Mouse (Mus musculus): ENCODE measurements at regions not wholly inside any gene's neighbourhood (a gene's known extent, or its start where the extent isn't known, plus 50 kb on each side); places are given as distances from the start of the nearest gene placed in this dataset.
"Not testable (repeated sequence)": the region's sequence is repeated elsewhere in the genome, so short reads cannot be mapped to it uniquely, and the experiment has no call there.

- ATAC-seq (replicated peaks; ENCODE audit: low FRiP score, low TSS enrichment, poor library complexity, severe bottlenecking) = peak; percentile 68; the same call in 1 of the 2 replicates
These were observed 146.2 kb downstream of the Gm28710 start for GRCm38 (mm10) chr5:16937840-16938239.

DNA sequence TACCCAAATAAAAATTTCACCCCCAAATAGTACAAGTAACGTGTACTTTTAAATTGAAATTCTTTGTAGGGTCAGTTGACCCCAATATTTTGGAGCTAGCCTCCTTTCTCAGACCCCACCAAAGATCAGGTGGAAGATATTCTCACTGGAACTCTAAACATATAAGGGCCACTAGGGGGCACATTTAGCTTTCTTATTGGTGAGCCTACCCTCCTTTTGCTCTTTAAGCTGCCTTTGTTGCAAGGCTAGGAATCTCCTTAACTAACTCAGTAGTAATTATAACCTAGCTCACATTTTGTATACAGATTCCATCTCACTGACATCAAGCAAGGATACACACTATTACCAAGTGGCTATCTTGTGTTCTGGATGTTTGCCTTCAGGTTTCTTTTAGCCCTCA is 155.8 kb downstream of the Gm28710 start:
- ATAC-seq (replicated peaks; ENCODE audit: low FRiP score, low TSS enrichment, poor library complexity, severe bottlenecking) = peak; percentile 67; the same call in 1 of the 2 replicates

DNA sequence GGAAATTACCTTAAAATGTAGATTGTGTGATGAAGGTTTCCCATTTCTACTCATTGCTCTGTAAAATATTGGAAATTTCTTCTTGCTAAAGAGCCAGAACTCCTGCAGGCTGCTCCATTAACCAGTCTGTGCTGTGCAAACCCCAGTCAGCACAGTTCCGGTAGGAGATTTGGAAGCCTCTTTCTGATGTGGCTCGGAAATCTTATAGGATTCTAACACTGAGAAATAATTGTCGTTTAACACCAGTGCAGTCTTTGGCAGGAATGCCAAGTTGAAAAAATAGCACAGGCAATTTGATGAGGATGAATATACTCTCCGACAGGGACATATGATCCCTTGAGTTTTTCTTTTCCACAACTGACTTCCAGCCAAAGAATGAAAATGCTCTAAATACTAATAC is 176.1 kb downstream of the Gm28710 start:
- no peak for ATAC-seq (replicated peaks; ENCODE audit: low FRiP score, low TSS enrichment, poor library complexity, severe bottlenecking)

- not testable (repeated sequence) for ATAC-seq (replicated peaks; ENCODE audit: low FRiP score, low TSS enrichment, poor library complexity, severe bottlenecking)
These were observed 177.2 kb downstream of the Gm28710 start for GRCm38 (mm10) chr5:16968817-16969216.

GRCm38 (mm10) chr5:16973206-16973896 is 181.7 kb downstream of the Gm28710 start:
- no peak for ATAC-seq (replicated peaks; ENCODE audit: low FRiP score, low TSS enrichment, poor library complexity, severe bottlenecking)

DNA sequence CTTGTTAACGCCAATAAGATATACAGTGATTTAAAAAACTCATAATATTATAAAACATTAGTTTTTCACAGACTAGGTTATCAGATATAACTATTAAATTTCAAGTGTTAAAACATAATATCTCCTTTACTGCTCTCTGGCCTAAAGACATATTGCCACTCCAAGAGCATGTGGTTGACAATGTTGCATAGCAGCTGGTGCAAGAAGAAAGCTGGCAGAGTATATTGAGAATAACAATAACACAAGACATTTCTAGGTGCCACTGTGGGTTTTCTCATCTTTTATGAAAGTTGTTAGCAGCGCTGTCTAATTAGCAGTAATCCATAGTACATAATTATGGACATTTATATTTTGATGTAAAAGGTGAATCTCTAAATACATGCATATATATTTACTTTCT is 184.4 kb downstream of the Gm28710 start:
- no peak for ATAC-seq (replicated peaks; ENCODE audit: low FRiP score, low TSS enrichment, poor library complexity, severe bottlenecking)

- no peak for ATAC-seq (replicated peaks; ENCODE audit: low FRiP score, low TSS enrichment, poor library complexity, severe bottlenecking)
These were observed 193.3 kb downstream of the Gm28710 start for GRCm38 (mm10) chr5:16984877-16985276.

- ATAC-seq (replicated peaks; ENCODE audit: low FRiP score, low TSS enrichment, poor library complexity, severe bottlenecking) = no peak
These were observed 199.9 kb downstream of the Gm28710 start for GRCm38 (mm10) chr5:16991518-16991917.

GRCm38 (mm10) chr5:16999183-16999582 is 207.6 kb downstream of the Gm28710 start:
- no peak for ATAC-seq (replicated peaks; ENCODE audit: low FRiP score, low TSS enrichment, poor library complexity, severe bottlenecking)

DNA sequence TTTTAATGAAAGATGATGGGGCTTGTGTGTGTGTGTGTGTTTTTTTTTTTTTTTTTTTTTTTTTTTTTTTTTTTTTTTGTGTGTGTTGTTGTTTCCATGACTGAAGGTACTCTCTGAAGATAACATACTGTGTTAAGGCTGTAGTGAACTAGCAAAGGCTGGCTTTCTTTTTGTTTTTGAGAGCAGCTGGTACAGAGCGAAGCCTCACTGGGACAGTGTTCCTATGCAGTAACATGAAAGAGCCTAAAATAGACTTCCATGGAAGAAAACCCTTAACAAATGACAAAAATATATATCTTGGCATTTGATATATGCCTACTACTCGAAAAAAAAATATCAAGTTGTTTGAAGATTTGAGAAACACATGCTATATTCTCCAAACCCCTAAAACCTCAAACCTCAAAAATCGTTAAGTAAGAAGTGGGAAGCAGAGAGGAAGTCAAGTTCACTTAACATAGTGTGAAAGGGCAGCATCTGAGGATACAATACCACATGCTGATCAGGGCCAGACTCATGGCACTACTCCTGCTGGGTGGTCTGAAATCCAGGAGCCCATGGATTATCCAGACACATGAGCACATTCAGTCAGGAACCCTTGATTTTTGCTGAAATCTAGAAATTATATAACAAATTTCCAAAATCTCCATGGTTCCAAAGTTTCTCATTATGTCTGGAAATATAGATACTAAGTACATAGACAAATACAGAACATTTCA is 215.4 kb downstream of the Gm28710 start:
- no peak for ATAC-seq (replicated peaks; ENCODE audit: low FRiP score, low TSS enrichment, poor library complexity, severe bottlenecking)

DNA sequence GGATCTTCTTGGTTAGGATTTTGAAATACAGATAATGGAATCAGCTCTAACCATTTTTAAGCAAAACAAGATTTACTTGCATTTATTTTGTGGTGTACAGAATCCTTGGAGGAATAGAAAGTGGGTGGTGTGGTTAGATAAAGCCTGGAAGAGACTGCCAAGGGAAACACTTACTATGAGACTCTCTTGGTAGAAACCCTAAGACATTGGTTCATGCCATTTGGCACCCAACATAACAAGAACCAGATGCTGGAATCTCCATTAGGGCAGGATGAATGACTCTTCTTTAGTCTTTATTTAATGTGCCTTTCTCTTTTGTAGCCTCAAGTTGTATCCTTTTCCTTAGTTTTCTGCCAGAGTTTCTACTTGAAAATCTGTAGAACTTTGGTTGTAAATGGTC is 230.0 kb downstream of the Gm28710 start:
- no peak for ATAC-seq (replicated peaks; ENCODE audit: low FRiP score, low TSS enrichment, poor library complexity, severe bottlenecking)

DNA sequence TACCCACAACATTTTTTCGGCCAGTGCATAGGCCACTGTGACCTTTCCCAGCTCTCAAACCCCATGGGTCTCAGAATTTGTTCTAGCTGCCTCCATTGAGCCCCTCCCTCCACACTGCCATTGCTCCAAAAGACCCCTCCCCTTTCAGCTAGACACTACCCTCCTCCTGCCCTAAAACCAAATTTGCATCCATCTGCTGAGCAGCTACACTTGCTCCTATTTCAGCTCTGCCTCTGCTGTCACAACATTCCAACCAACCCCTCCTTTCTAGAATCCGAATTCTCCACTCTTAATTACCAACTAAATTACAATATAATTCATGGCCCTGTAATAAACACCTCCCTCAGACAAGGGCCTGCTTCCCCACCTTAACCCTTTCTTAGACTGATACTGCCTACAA is 262.3 kb downstream of the Gm28710 start:
- ATAC-seq (replicated peaks; ENCODE audit: low FRiP score, low TSS enrichment, poor library complexity, severe bottlenecking) = no peak

- no peak for ATAC-seq (replicated peaks; ENCODE audit: low FRiP score, low TSS enrichment, poor library complexity, severe bottlenecking)
These were observed 273.0 kb downstream of the Gm28710 start for GRCm38 (mm10) chr5:17064565-17064964.

DNA sequence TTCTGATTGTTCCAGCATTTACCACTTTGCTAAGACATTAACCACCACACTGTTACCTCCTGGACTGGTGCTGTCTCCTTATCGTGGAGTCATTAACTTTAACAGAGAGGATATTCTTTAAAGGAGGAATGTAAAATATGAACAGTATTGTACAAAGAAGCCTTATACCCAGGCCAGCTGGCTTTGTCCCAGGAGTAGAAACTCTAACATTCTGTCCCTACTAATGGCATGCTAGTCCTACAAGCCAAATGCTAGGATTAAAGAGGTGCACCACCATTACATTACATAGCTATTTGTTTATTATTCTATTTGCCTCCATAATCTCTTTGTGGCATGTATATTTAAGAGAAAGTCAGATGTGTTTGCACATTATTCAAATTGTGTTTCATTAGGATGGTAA is 288.8 kb downstream of the Gm28710 start:
- no peak for ATAC-seq (replicated peaks; ENCODE audit: low FRiP score, low TSS enrichment, poor library complexity, severe bottlenecking)

DNA sequence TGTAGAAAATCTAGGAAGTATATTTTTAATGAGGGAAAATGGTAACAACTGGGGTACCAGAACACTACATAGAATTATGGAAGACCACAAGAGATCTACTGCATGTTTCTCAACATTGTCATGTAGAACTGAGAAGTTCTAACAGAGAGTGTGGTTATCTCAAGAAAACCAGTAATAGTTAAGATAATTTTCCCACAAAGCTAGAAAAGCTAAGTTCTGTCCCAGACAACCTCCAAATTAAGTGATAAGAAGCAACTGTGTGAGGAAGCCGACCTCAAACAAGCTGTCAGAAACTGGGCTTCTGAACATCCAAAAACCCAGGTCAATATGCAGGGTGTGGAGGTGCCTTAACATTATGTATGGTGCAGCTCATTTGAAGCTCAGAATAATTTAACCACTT is 261.4 kb upstream of the Speer4f2 start:
- peak; percentile 67 for ATAC-seq (replicated peaks; ENCODE audit: low FRiP score, low TSS enrichment, poor library complexity, severe bottlenecking)

GRCm38 (mm10) chr5:17112026-17112425 is 261.0 kb upstream of the Speer4f2 start:
- peak; percentile 79 for ATAC-seq (replicated peaks; ENCODE audit: low FRiP score, low TSS enrichment, poor library complexity, severe bottlenecking)

- no peak for ATAC-seq (replicated peaks; ENCODE audit: low FRiP score, low TSS enrichment, poor library complexity, severe bottlenecking)
These were observed 257.9 kb upstream of the Speer4f2 start for GRCm38 (mm10) chr5:17115035-17115434.

DNA sequence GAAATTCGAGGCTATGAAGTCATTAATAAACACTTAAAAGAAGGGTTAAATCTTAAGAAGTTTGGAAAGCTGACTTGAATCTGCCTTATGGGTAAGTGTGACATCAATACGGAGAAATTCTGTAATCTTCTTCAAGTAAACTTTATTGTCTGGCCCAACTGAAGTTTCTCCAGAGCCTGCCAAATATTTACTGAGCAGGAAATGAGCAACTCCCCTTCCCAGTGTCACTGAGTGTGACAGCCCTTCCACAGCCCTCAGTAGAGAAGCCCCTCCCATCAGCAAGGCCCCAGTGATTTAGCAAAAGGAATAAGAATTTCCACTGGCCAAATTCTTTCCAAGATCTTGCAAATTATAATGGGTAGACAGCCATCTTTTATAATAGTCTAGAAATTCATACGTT is 256.9 kb upstream of the Speer4f2 start:
- no peak for ATAC-seq (replicated peaks; ENCODE audit: low FRiP score, low TSS enrichment, poor library complexity, severe bottlenecking)

DNA sequence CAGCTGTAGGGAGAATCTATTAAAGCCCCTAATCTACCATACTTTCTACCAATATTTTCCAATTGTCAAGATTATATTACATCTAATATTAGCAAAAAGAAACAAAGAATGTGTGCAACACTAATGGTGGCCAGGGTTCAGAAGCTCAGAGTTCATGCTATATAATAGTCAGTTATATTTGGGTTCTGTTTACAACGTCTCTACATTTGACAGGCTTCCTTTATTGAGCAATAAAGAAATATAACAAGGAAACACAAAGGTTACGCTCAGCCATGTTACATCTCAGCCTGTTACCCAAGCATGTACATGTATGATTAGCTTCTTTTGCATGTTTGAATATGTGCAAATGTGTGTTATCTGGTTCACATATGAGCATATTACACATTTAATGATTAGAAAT is 247.7 kb upstream of the Speer4f2 start:
- no peak for ATAC-seq (replicated peaks; ENCODE audit: low FRiP score, low TSS enrichment, poor library complexity, severe bottlenecking)

DNA sequence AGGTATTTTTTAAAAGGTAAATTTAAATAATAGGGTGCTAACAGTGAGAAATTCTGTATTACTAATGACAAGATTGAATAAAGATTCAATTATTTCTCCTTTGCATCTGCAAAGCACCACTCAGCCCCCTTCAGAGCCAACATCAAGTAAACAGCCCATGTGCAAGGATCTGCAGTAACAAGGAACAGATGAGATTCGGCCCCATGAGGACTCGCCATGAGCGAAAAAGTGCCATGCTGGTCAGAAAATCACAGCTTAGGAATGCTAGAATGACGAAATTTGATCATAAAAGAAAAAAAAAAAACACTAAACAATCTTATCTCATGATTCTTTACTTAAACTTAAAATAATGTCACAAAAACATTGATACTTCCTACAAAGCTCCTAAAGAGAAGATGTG is 245.5 kb upstream of the Speer4f2 start:
- no peak for ATAC-seq (replicated peaks; ENCODE audit: low FRiP score, low TSS enrichment, poor library complexity, severe bottlenecking)

GRCm38 (mm10) chr5:17135489-17135888 is 237.5 kb upstream of the Speer4f2 start:
- ATAC-seq (replicated peaks; ENCODE audit: low FRiP score, low TSS enrichment, poor library complexity, severe bottlenecking) = no peak
